Mouse (Mus musculus) intestine, embryonic 15.5 days (tissue): ENCODE measurements around the gene Tcf12. TPM values are rescaled to one million over a fixed set of nuclear protein-coding genes. Genes with fewer than 3 reads are reported as not detected.
A peak's percentile ranks its signal among the peaks of the same experiment; 100 is the strongest.

Source experiments
- ATAC-seq: fragments of 200-750 bp; cut with Nextera tagmentation; 2 replicates; pipeline ENCODE4 v1.8.0; 2017; ENCODE audit warnings: moderate TSS enrichment, moderate library complexity
- H3K27ac ChIP-seq: fragments of 300-500 bp; sonication (generic); 2 replicates; pipeline ENCODE4 v1.5.1; 2015; ENCODE audit warnings: mild to moderate bottlenecking, inconsistent platforms
- H3K27me3 ChIP-seq: fragments of 300-500 bp; sonication (generic); replicated peaks from 2 replicates; pipeline ENCODE4 v1.6.1; 2015; ENCODE audit warnings: inconsistent platforms
- H3K36me3 ChIP-seq: fragments of 300-500 bp; sonication (generic); 2 replicates; pipeline ENCODE4 v1.6.1; 2015; ENCODE audit warnings: inconsistent platforms
- H3K4me1 ChIP-seq: fragments of 300-500 bp; sonication (generic); replicated peaks from 2 replicates; pipeline ENCODE4 v1.6.1; 2015; ENCODE audit warnings: inconsistent platforms
- H3K4me2 ChIP-seq: fragments of 300-500 bp; sonication (generic); replicated peaks from 2 replicates; pipeline ENCODE4 v1.6.1; 2015; ENCODE audit warnings: mild to moderate bottlenecking, inconsistent platforms
- H3K4me3 ChIP-seq: fragments of 300-500 bp; sonication (generic); replicated peaks from 2 replicates; pipeline ENCODE4 v1.5.1; 2015; ENCODE audit warnings: inconsistent platforms
- H3K9ac ChIP-seq: fragments of 300-500 bp; sonication (generic); 2 replicates; pipeline ENCODE4 v1.6.1; 2015; ENCODE audit warnings: inconsistent platforms
- H3K9me3 ChIP-seq: fragments of 300-500 bp; sonication (generic); 2 replicates; pipeline ENCODE4 v1.6.1; 2016; ENCODE audit warnings: inconsistent platforms
- WGBS: fragments of 180-500 bp; shearing (Covaris S2); methylation state at CpG from one replicate; pipeline ENCODE4 v1.1.7; 2015; 5-methylcytosine and 5-hydroxymethylcytosine counted together
- polyA plus RNA-seq: library from polyadenylated mRNA; unstranded; fragments of >200 nt; fragmentation: Nextera tagmentation; extraction: Ambion mirVana; gene quantifications from 2 replicates; pipeline ENCODE4 v1.2.1, GENCODE M21; 2015

Gene Tcf12
- polyA plus RNA-seq, 1 experiment from 2014 or later = 35.2 TPM

GRCm38 (mm10) chr9:71847921-71848320 lies 263.8 kb downstream of the Tcf12 start:
- Histone ChIP-seq H3K4me3 (no peak overlapping the region), H3K4me2 (no peak overlapping the region), H3K9me3 (no peaks in the 10 kb centered on the region), H3K4me1 (no peaks in the 10 kb centered on the region), H3K36me3 (peaks cover 34% of the 10 kb centered on the region), H3K9ac (no peak overlapping the region), H3K27ac (no peak overlapping the region), H3K27me3 (no peaks in the 10 kb centered on the region)
- no peak for ATAC-seq
- WGBS = 97% methylated on average over 9 of the region's 9 CpGs

- Histone ChIP-seq H3K27me3 (no peaks in the 10 kb centered on the region), H3K4me1 (no peaks in the 10 kb centered on the region), H3K4me3 (no peak overlapping the region), H3K27ac (no peak overlapping the region), H3K9ac (no peak overlapping the region), H3K4me2 (no peak overlapping the region), H3K9me3 (no peaks in the 10 kb centered on the region), H3K36me3 (peaks cover 19% of the 10 kb centered on the region)
- ATAC-seq = no peak
- 91% methylated on average over 5 of the region's 5 CpGs for WGBS
Measured at GRCm38 (mm10) chr9:71841850-71842249, 269.8 kb downstream of the Tcf12 start.

GRCm38 (mm10) chr9:71837366-71837765 lies 274.3 kb downstream of the Tcf12 start:
- H3K36me3 ChIP-seq = 0 out of 2 replicates have a peak, but pooled peaks cover 3% of the 10 kb centered on the region
- no peaks in the 10 kb centered on the region for H3K27me3 ChIP-seq
- no peak overlapping the region for H3K4me2 ChIP-seq
- 41% methylated on average over 5 of the region's 5 CpGs for whole genome bisulfite sequencing
- H3K4me1 ChIP-seq = no peaks in the 10 kb centered on the region
- no peak; the same call in 1 of the 2 replicates for ATAC-seq
- H3K9me3 ChIP-seq = no peaks in the 10 kb centered on the region
- H3K4me3 ChIP-seq = no peak overlapping the region
- H3K27ac ChIP-seq = no peak overlapping the region
- no peak overlapping the region for H3K9ac ChIP-seq

GRCm38 (mm10) chr9:71836366-71836765 lies 275.3 kb downstream of the Tcf12 start:
- Histone ChIP-seq H3K4me3 (no peak overlapping the region), H3K9me3 (no peaks in the 10 kb centered on the region), H3K4me2 (no peak overlapping the region), H3K4me1 (no peaks in the 10 kb centered on the region), H3K9ac (no peak overlapping the region), H3K27ac (no peak overlapping the region), H3K27me3 (no peaks in the 10 kb centered on the region), H3K36me3 (no peaks in the 10 kb centered on the region)
- no peak for ATAC-seq
- 93% methylated on average over 1 of the region's 1 CpGs for WGBS

GRCm38 (mm10) chr9:71835203-71835815 lies 276.4 kb downstream of the Tcf12 start:
- Histone ChIP-seq H3K36me3 (no peaks in the 10 kb centered on the region), H3K27me3 (no peaks in the 10 kb centered on the region), H3K9me3 (no peaks in the 10 kb centered on the region), H3K27ac (no peak overlapping the region), H3K4me1 (no peaks in the 10 kb centered on the region), H3K9ac (no peak overlapping the region), H3K4me3 (no peak overlapping the region), H3K4me2 (no peak overlapping the region)
- WGBS = 23% methylated on average over 2 of the region's 2 CpGs
- no peak for ATAC-seq

- H3K27me3 ChIP-seq = no peaks in the 10 kb centered on the region
- 62% methylated on average over 4 of the region's 4 CpGs for WGBS
- H3K27ac ChIP-seq = no peak overlapping the region
- H3K36me3 ChIP-seq = no peaks in the 10 kb centered on the region
- H3K4me3 ChIP-seq = no peak overlapping the region
- no peak for ATAC-seq
- no peaks in the 10 kb centered on the region for H3K9me3 ChIP-seq
- no peak overlapping the region for H3K4me2 ChIP-seq
- no peaks in the 10 kb centered on the region for H3K4me1 ChIP-seq
- no peak overlapping the region for H3K9ac ChIP-seq
Measured at GRCm38 (mm10) chr9:71834707-71835106, 277.0 kb downstream of the Tcf12 start.

- WGBS = 44% methylated on average over 26 of the region's 26 CpGs
- Histone ChIP-seq H3K36me3 (no peaks in the 10 kb centered on the region), H3K9me3 (no peaks in the 10 kb centered on the region), H3K4me3 (no peak overlapping the region), H3K27me3 (no peaks in the 10 kb centered on the region), H3K27ac (no peak overlapping the region), H3K9ac (no peak overlapping the region), H3K4me1 (no peaks in the 10 kb centered on the region), H3K4me2 (0 out of 2 replicates have a peak overlapping the region, but pooled peaks have one; percentile 15)
- ATAC-seq = peak; percentile 66; the same call in 1 of the 2 replicates
Measured at GRCm38 (mm10) chr9:71831756-71832699, 279.6 kb downstream of the Tcf12 start.

- 85% methylated on average over 4 of the region's 4 CpGs for whole genome bisulfite sequencing
- Histone ChIP-seq H3K9me3 (no peaks in the 10 kb centered on the region), H3K4me3 (no peak overlapping the region), H3K4me1 (no peaks in the 10 kb centered on the region), H3K27me3 (no peaks in the 10 kb centered on the region), H3K9ac (no peak overlapping the region), H3K4me2 (no peak overlapping the region), H3K36me3 (no peaks in the 10 kb centered on the region), H3K27ac (no peak overlapping the region)
- no peak for ATAC-seq
Measured at GRCm38 (mm10) chr9:71830994-71831393, 280.7 kb downstream of the Tcf12 start.

GRCm38 (mm10) chr9:71830365-71830764 lies 281.3 kb downstream of the Tcf12 start:
- Histone ChIP-seq H3K27ac (no peak overlapping the region), H3K27me3 (no peaks in the 10 kb centered on the region), H3K4me3 (no peak overlapping the region), H3K4me1 (no peaks in the 10 kb centered on the region), H3K36me3 (no peaks in the 10 kb centered on the region), H3K4me2 (no peak overlapping the region), H3K9ac (no peak overlapping the region), H3K9me3 (no peaks in the 10 kb centered on the region)
- whole genome bisulfite sequencing = 85% methylated on average over 5 of the region's 5 CpGs
- ATAC-seq = no peak

- H3K9ac ChIP-seq = no peak overlapping the region
- no peak overlapping the region for H3K4me2 ChIP-seq
- 91% methylated on average over 3 of the region's 3 CpGs for WGBS
- ATAC-seq = no peak
- H3K27ac ChIP-seq = no peak overlapping the region
- no peaks in the 10 kb centered on the region for H3K4me1 ChIP-seq
- H3K4me3 ChIP-seq = no peak overlapping the region
- no peaks in the 10 kb centered on the region for H3K9me3 ChIP-seq
- H3K27me3 ChIP-seq = no peaks in the 10 kb centered on the region
- no peaks in the 10 kb centered on the region for H3K36me3 ChIP-seq
Measured at GRCm38 (mm10) chr9:71829753-71830152, 281.9 kb downstream of the Tcf12 start.

GRCm38 (mm10) chr9:71829137-71829536 lies 282.5 kb downstream of the Tcf12 start:
- no peaks in the 10 kb centered on the region for H3K27me3 ChIP-seq
- H3K9ac ChIP-seq = no peak overlapping the region
- no peaks in the 10 kb centered on the region for H3K36me3 ChIP-seq
- WGBS = 51% methylated on average over 6 of the region's 6 CpGs
- no peaks in the 10 kb centered on the region for H3K4me1 ChIP-seq
- no peak overlapping the region for H3K27ac ChIP-seq
- no peaks in the 10 kb centered on the region for H3K9me3 ChIP-seq
- no peak for ATAC-seq
- H3K4me2 ChIP-seq = no peak overlapping the region
- H3K4me3 ChIP-seq = no peak overlapping the region

GRCm38 (mm10) chr9:71827371-71827770 lies 284.3 kb downstream of the Tcf12 start:
- 91% methylated on average over 5 of the region's 5 CpGs for WGBS

More at GRCm38 (mm10) chr9:71827371-71827770, 284.3 kb downstream of the Tcf12 start:
- Histone ChIP-seq H3K27ac (no peak overlapping the region), H3K4me3 (no peak overlapping the region), H3K9me3 (no peaks in the 10 kb centered on the region), H3K4me2 (no peak overlapping the region), H3K9ac (no peak overlapping the region), H3K4me1 (no peaks in the 10 kb centered on the region), H3K36me3 (no peaks in the 10 kb centered on the region), H3K27me3 (no peaks in the 10 kb centered on the region)
- ATAC-seq = no peak
